Mouse (Mus musculus): ENCODE results near the gene Aaas. TPM values are rescaled to one million over a fixed set of nuclear protein-coding genes. Genes with fewer than 3 reads are reported as not detected.
A peak's percentile ranks its signal among the peaks of the same experiment; 100 is the strongest.

Gene Aaas
- polyA plus RNA-seq, 1 experiment from 2014 or later, result 37.1 TPM

- peak overlapping the region; percentile 73 for H3K9ac ChIP-seq (ENCODE audit: low read depth, low read length)
- WGBS, result under 1% methylated on average over 42 of the region's 43 CpGs
- no peaks in the 10 kb centered on the region for H3K27me3 ChIP-seq (ENCODE audit: insufficient read depth, low read length)
- DNase-seq (ENCODE audit: low spot score), result peak; percentile 65
- ATAC-seq (replicated peaks; ENCODE audit: low FRiP score, low read depth), result peak; percentile 61
- H3K4me1 ChIP-seq (replicated peaks; ENCODE audit: insufficient read depth, low read length), result 0 out of 2 replicates have a peak, but pooled peaks cover 4% of the 10 kb centered on the region
- no peaks in the 10 kb centered on the region for H3K36me3 ChIP-seq (ENCODE audit: insufficient read depth, low read length)
- H3K27ac ChIP-seq, result peak overlapping the region; percentile 73
- peak overlapping the region; percentile 95 for H3K4me2 ChIP-seq (ENCODE audit: low read length)
- peak overlapping the region; percentile 61 for H3K4me3 ChIP-seq (replicated peaks; ENCODE audit: low read depth, low read length)
- no peaks in the 10 kb centered on the region for H3K9me3 ChIP-seq (replicated peaks; ENCODE audit: low read length)
- no peak for TF ChIP-seq CTCF (IDR thresholded peaks at IDR 0.05; ENCODE audit: low read depth)
Observed at GRCm38 (mm10) chr15:102376453-102377162, 26.0 kb upstream of the Aaas start.

- no peak for DNase-seq (ENCODE audit: low spot score)
Observed at GRCm38 (mm10) chr15:102370727-102371126, 20.2 kb upstream of the Aaas start.

GRCm38 (mm10) chr15:102369972-102370371 is 19.4 kb upstream of the Aaas start:
- Histone ChIP-seq H3K9me3 (replicated peaks; ENCODE audit: low read length) (no peaks in the 10 kb centered on the region), H3K36me3 (ENCODE audit: insufficient read depth, low read length) (no peaks in the 10 kb centered on the region), H3K27ac (no peak overlapping the region), H3K4me2 (ENCODE audit: low read length) (no peak overlapping the region), H3K9ac (ENCODE audit: low read depth, low read length) (no peak overlapping the region), H3K27me3 (ENCODE audit: insufficient read depth, low read length) (no peaks in the 10 kb centered on the region), H3K4me1 (replicated peaks; ENCODE audit: insufficient read depth, low read length) (peaks cover 14% of the 10 kb centered on the region; the same call in 1 of the 2 replicates), H3K4me3 (replicated peaks; ENCODE audit: low read depth, low read length) (no peak overlapping the region)
- no peak; the same call in 1 of the 2 replicates for ATAC-seq (replicated peaks; ENCODE audit: low FRiP score, low read depth)
- 13% methylated on average over 13 of the region's 13 CpGs for WGBS
- no peak for TF ChIP-seq CTCF (IDR thresholded peaks at IDR 0.05; ENCODE audit: low read depth)
- no peak for DNase-seq (ENCODE audit: low spot score)

More at GRCm38 (mm10) chr15:102370727-102371126, 20.2 kb upstream of the Aaas start:
- H3K27ac ChIP-seq, result no peak overlapping the region
- no peak for ATAC-seq (replicated peaks; ENCODE audit: low FRiP score, low read depth)
- WGBS, result 16% methylated on average over 10 of the region's 10 CpGs
- H3K4me2 ChIP-seq (ENCODE audit: low read length), result peak overlapping the region; percentile 27
- no peak overlapping the region for H3K9ac ChIP-seq (ENCODE audit: low read depth, low read length)
- no peaks in the 10 kb centered on the region for H3K36me3 ChIP-seq (ENCODE audit: insufficient read depth, low read length)
- no peaks in the 10 kb centered on the region for H3K9me3 ChIP-seq (replicated peaks; ENCODE audit: low read length)
- no peak overlapping the region for H3K4me3 ChIP-seq (replicated peaks; ENCODE audit: low read depth, low read length)
- H3K4me1 ChIP-seq (replicated peaks; ENCODE audit: insufficient read depth, low read length), result peaks cover 14% of the 10 kb centered on the region; the same call in 1 of the 2 replicates
- TF ChIP-seq CTCF (IDR thresholded peaks at IDR 0.05; ENCODE audit: low read depth), result no peak
- no peaks in the 10 kb centered on the region for H3K27me3 ChIP-seq (ENCODE audit: insufficient read depth, low read length)

- Histone ChIP-seq H3K27me3 (ENCODE audit: insufficient read depth, low read length) (no peaks in the 10 kb centered on the region), H3K9ac (ENCODE audit: low read depth, low read length) (peak within 1 kb of the TSS; percentile 44; the same call in 1 of the 2 replicates), H3K9me3 (replicated peaks; ENCODE audit: low read length) (no peaks in the 10 kb centered on the region), H3K4me3 (replicated peaks; ENCODE audit: low read depth, low read length) (peak within 1 kb of the TSS; percentile 13), H3K4me2 (ENCODE audit: low read length) (peak within 1 kb of the TSS; percentile 52), H3K4me1 (replicated peaks; ENCODE audit: insufficient read depth, low read length) (peaks cover 22% of the 10 kb centered on the region), H3K36me3 (ENCODE audit: insufficient read depth, low read length) (no peaks in the 10 kb centered on the region), H3K27ac (no peak within 1 kb of the TSS)
- TF ChIP-seq CTCF (IDR thresholded peaks at IDR 0.05; ENCODE audit: low read depth), result no peak
- WGBS, result 9% methylated on average over 15 of the region's 15 CpGs
- ATAC-seq (replicated peaks; ENCODE audit: low FRiP score, low read depth), result no peak
- peak; percentile 39 for DNase-seq (ENCODE audit: low spot score)
Observed at GRCm38 (mm10) chr15:102366733-102367344, 16.3 kb upstream of the Aaas start, which contains the start of gene Sp7. Sp7 (minus strand) TSS chr15:102367182.

GRCm38 (mm10) chr15:102366238-102366637 is 15.7 kb upstream of the Aaas start:
- Histone ChIP-seq H3K36me3 (ENCODE audit: insufficient read depth, low read length) (no peaks in the 10 kb centered on the region), H3K27ac (no peak overlapping the region), H3K9me3 (replicated peaks; ENCODE audit: low read length) (no peaks in the 10 kb centered on the region), H3K4me2 (ENCODE audit: low read length) (peak overlapping the region; percentile 52), H3K4me3 (replicated peaks; ENCODE audit: low read depth, low read length) (peak overlapping the region; percentile 13), H3K9ac (ENCODE audit: low read depth, low read length) (peak overlapping the region; percentile 44; the same call in 1 of the 2 replicates), H3K4me1 (replicated peaks; ENCODE audit: insufficient read depth, low read length) (peaks cover 22% of the 10 kb centered on the region), H3K27me3 (ENCODE audit: insufficient read depth, low read length) (no peaks in the 10 kb centered on the region)
- DNase-seq (ENCODE audit: low spot score) (no peak), ATAC-seq (replicated peaks; ENCODE audit: low FRiP score, low read depth) (no peak)
- no peak for TF ChIP-seq CTCF (IDR thresholded peaks at IDR 0.05; ENCODE audit: low read depth)
- WGBS, result 8% methylated on average over 7 of the region's 7 CpGs

GRCm38 (mm10) chr15:102364678-102365077 is 14.1 kb upstream of the Aaas start:
- WGBS, result 93% methylated on average over 1 of the region's 1 CpGs

More at GRCm38 (mm10) chr15:102364678-102365077, 14.1 kb upstream of the Aaas start:
- no peak overlapping the region for H3K9ac ChIP-seq (ENCODE audit: low read depth, low read length)
- ATAC-seq (replicated peaks; ENCODE audit: low FRiP score, low read depth) (no peak), DNase-seq (ENCODE audit: low spot score) (no peak)
- no peak overlapping the region for H3K27ac ChIP-seq
- no peak for TF ChIP-seq CTCF (IDR thresholded peaks at IDR 0.05; ENCODE audit: low read depth)
- no peaks in the 10 kb centered on the region for H3K36me3 ChIP-seq (ENCODE audit: insufficient read depth, low read length)
- peaks cover 16% of the 10 kb centered on the region for H3K4me1 ChIP-seq (replicated peaks; ENCODE audit: insufficient read depth, low read length)
- H3K4me3 ChIP-seq (replicated peaks; ENCODE audit: low read depth, low read length), result no peak overlapping the region
- H3K9me3 ChIP-seq (replicated peaks; ENCODE audit: low read length), result no peaks in the 10 kb centered on the region
- no peaks in the 10 kb centered on the region for H3K27me3 ChIP-seq (ENCODE audit: insufficient read depth, low read length)
- H3K4me2 ChIP-seq (ENCODE audit: low read length), result no peak overlapping the region
